In genomic region chr11:82908608-82908989, GRCm38 (mm10) we compare ENCODE assay signal across 9 mouse cellular contexts. TPM values are rescaled to one million over a fixed set of nuclear protein-coding genes. Genes with fewer than 3 reads are reported as not detected.
DNase-seq lines count a peak whose midpoint lies in the region; ATAC-seq and TF ChIP-seq lines count a peak whose summit lies in the region.
"Had no signal": no experiment of that assay in that cellular context is flagged by ENCODE, and none has a peak within 500 bp of the region (broad histone marks: within the 10 kb centered on the region; RNA-seq: fewer than 3 reads in every experiment).

No protein-coding gene starts in this region.

- H3K9me3 ChIP-seq in lung, embryonic 14.5 days (ENCODE audit: low read depth, low read length), result no peaks in the 10 kb centered on the region
- H3K9me3 ChIP-seq in embryonic facial prominence, embryonic 11.5 days (replicated peaks; ENCODE audit: control insufficient read depth, low read length), result no peaks in the 10 kb centered on the region
- H3K9me3 ChIP-seq in intestine, embryonic 14.5 days (ENCODE audit: control insufficient read depth, low read length), result no peaks in the 10 kb centered on the region

- peak overlapping the region; percentile 82 for H3K4me2 ChIP-seq in lung, embryonic 14.5 days
- H3K4me2 ChIP-seq in embryonic facial prominence, embryonic 11.5 days (ENCODE audit: low read depth, low read length), result peak overlapping the region; percentile 81
- peak overlapping the region; percentile 88 for H3K4me2 ChIP-seq in intestine, embryonic 14.5 days (ENCODE audit: low read length)

- WGBS in lung, embryonic 14.5 days, result 35% methylated on average over 10 of the region's 10 CpGs
- 38% methylated on average over 9 of the region's 10 CpGs for WGBS in embryonic facial prominence, embryonic 11.5 days
- WGBS in intestine, embryonic 14.5 days, result 45% methylated on average over 10 of the region's 10 CpGs

- TF ChIP-seq CTCF in lung, embryonic 14.5 days (IDR thresholded peaks at IDR 0.05; ENCODE audit: low read depth), result no peak

- peak overlapping the region; percentile 64 for H3K9ac ChIP-seq in lung, embryonic 14.5 days
- H3K9ac ChIP-seq in embryonic facial prominence, embryonic 11.5 days (replicated peaks; ENCODE audit: low read length), result peak overlapping the region; percentile 34
- H3K9ac ChIP-seq in intestine, embryonic 14.5 days (ENCODE audit: low read length), result peak overlapping the region; percentile 76; the same call in 1 of the 2 replicates

- 0 out of 2 replicates have a peak, but pooled peaks cover 4% of the 10 kb centered on the region for H3K4me1 ChIP-seq in lung, embryonic 14.5 days (ENCODE audit: insufficient read depth)
- no peaks in the 10 kb centered on the region for H3K4me1 ChIP-seq in embryonic facial prominence, embryonic 11.5 days (ENCODE audit: control insufficient read depth, insufficient read depth, low read length)
- peaks cover 3% of the 10 kb centered on the region; the same call in 1 of the 2 replicates for H3K4me1 ChIP-seq in intestine, embryonic 14.5 days (replicated peaks; ENCODE audit: control insufficient read depth, insufficient read depth, low read length)

- peaks cover 32% of the 10 kb centered on the region for H3K36me3 ChIP-seq in lung, embryonic 14.5 days (ENCODE audit: insufficient read depth)
- no peaks in the 10 kb centered on the region; the same call in 1 of the 2 replicates for H3K36me3 ChIP-seq in embryonic facial prominence, embryonic 11.5 days (replicated peaks; ENCODE audit: control insufficient read depth, insufficient read depth, low read depth, low read length)
- peaks cover 34% of the 10 kb centered on the region for H3K36me3 ChIP-seq in intestine, embryonic 14.5 days (ENCODE audit: control insufficient read depth, insufficient read depth, low read length)

- no peak overlapping the region for H3K27ac ChIP-seq in lung, embryonic 14.5 days (ENCODE audit: low read depth)
- H3K27ac ChIP-seq in embryonic facial prominence, embryonic 11.5 days (replicated peaks; ENCODE audit: low read depth, low read length), result no peak overlapping the region
- no peak overlapping the region for H3K27ac ChIP-seq in intestine, embryonic 14.5 days (ENCODE audit: low read depth)

- H3K27me3 ChIP-seq in lung, embryonic 14.5 days (ENCODE audit: insufficient read depth, low read length), result no peaks in the 10 kb centered on the region
- no peaks in the 10 kb centered on the region for H3K27me3 ChIP-seq in embryonic facial prominence, embryonic 11.5 days (ENCODE audit: control insufficient read depth, insufficient read depth, low read length)
- 0 out of 2 replicates have a peak, but pooled peaks cover under 1% of the 10 kb centered on the region for H3K27me3 ChIP-seq in intestine, embryonic 14.5 days (replicated peaks; ENCODE audit: control insufficient read depth, insufficient read depth, low read length)

- DNase-seq in lung, embryonic 14.5 days, result no peak
- no peak for DNase-seq in lung, adult 18-20 months
- no peak for DNase-seq in embryonic facial prominence, embryonic 11.5 days (ENCODE audit: low spot score)
- no peak for DNase-seq in intestine, embryonic 14.5 days (ENCODE audit: low spot score)
- DNase-seq in naive thymus-derived CD4-positive, alpha-beta T cell, adult 2 months (ENCODE audit: low read depth), result peak; percentile 30
- no peak for DNase-seq in layer of hippocampus, postnatal 14 days (ENCODE audit: low spot score in 2 of 2)
- DNase-seq in embryo, embryonic 11 days, result no peak
- no peak for DNase-seq in kidney, postnatal 25 days

- no peak for ATAC-seq in lung, embryonic 14.5 days (ENCODE audit: insufficient read depth)
- no peak for ATAC-seq in embryonic facial prominence, embryonic 11.5 days (replicated peaks; ENCODE audit: insufficient number of reproducible peaks, low FRiP score, low TSS enrichment, low read depth)
- ATAC-seq in intestine, embryonic 14.5 days (replicated peaks; ENCODE audit: low FRiP score, low TSS enrichment, low read depth), result no peak

- peak overlapping the region; percentile 66 for H3K4me3 ChIP-seq in lung, embryonic 14.5 days (ENCODE audit: low read depth, low read length)
- H3K4me3 ChIP-seq in embryonic facial prominence, embryonic 11.5 days (ENCODE audit: low read depth, low read length), result peak overlapping the region; percentile 83; the same call in 1 of the 2 replicates
- H3K4me3 ChIP-seq in intestine, embryonic 14.5 days (ENCODE audit: low read depth, low read length), result peak overlapping the region; percentile 66

RNA-seq across cellular contexts. Expression of gene Nle1, which starts 0.4 kb away (rescaled TPM):
- 33.0 and 37.4 TPM in 2 replicates for polyA plus RNA-seq in lung, embryonic 14.5 days (2014; fragmentation: Nextera tagmentation; extraction: Ambion mirVana)
- polyA plus RNA-seq in embryonic facial prominence, embryonic 11.5 days (2014; fragmentation: Nextera tagmentation; extraction: Ambion mirVana), result 23.2 and 33.7 TPM in 2 replicates
- 40.3 and 42.5 TPM in 2 replicates for polyA plus RNA-seq in intestine, embryonic 14.5 days (2014; fragmentation: Nextera tagmentation; extraction: Ambion mirVana)
- 10 to 100 TPM; 34.4 to 35.1 TPM for total RNA-seq in layer of hippocampus, postnatal 14 days (2021)

RNA-seq across cellular contexts. Expression of gene Unc45b, which starts 1.8 kb away (rescaled TPM):
- 5.6 and 7.8 TPM in 2 replicates for polyA plus RNA-seq in lung, embryonic 14.5 days (2014; fragmentation: Nextera tagmentation; extraction: Ambion mirVana)
- 2.6 and 2.9 TPM in 2 replicates for polyA plus RNA-seq in embryonic facial prominence, embryonic 11.5 days (2014; fragmentation: Nextera tagmentation; extraction: Ambion mirVana)
- 1.6 TPM in 2 replicates for polyA plus RNA-seq in intestine, embryonic 14.5 days (2014; fragmentation: Nextera tagmentation; extraction: Ambion mirVana)
- 1 to 10 TPM; 4.0 to 5.8 TPM for total RNA-seq in layer of hippocampus, postnatal 14 days (2021)

RNA-seq across cellular contexts. Expression of gene Fndc8, which starts 16.7 kb away (rescaled TPM):
- not detected in 2 replicates for polyA plus RNA-seq in lung, embryonic 14.5 days (2014; fragmentation: Nextera tagmentation; extraction: Ambion mirVana)
- 0.18 TPM in 1 of 2 replicates, not detected in the other for polyA plus RNA-seq in embryonic facial prominence, embryonic 11.5 days (2014; fragmentation: Nextera tagmentation; extraction: Ambion mirVana)
- 0.11 and 0.22 TPM in 2 replicates for polyA plus RNA-seq in intestine, embryonic 14.5 days (2014; fragmentation: Nextera tagmentation; extraction: Ambion mirVana)
- not detected for total RNA-seq in layer of hippocampus, postnatal 14 days (2021)
- total RNA-seq: gastrocnemius, adult 18-20 months had no signal

RNA-seq across cellular contexts. Expression of gene Rad51d, which starts 18.2 kb away (rescaled TPM):
- 13.5 and 14.5 TPM in 2 replicates for polyA plus RNA-seq in lung, embryonic 14.5 days (2014; fragmentation: Nextera tagmentation; extraction: Ambion mirVana)
- polyA plus RNA-seq in embryonic facial prominence, embryonic 11.5 days (2014; fragmentation: Nextera tagmentation; extraction: Ambion mirVana), result 13.4 and 13.5 TPM in 2 replicates
- 14.7 and 15.4 TPM in 2 replicates for polyA plus RNA-seq in intestine, embryonic 14.5 days (2014; fragmentation: Nextera tagmentation; extraction: Ambion mirVana)
- 10 to 100 TPM; 12.5 to 13.2 TPM for total RNA-seq in layer of hippocampus, postnatal 14 days (2021)

RNA-seq across cellular contexts. Expression of gene Rffl, which starts 37.6 kb away (rescaled TPM):
- 11.7 and 12.3 TPM in 2 replicates for polyA plus RNA-seq in lung, embryonic 14.5 days (2014; fragmentation: Nextera tagmentation; extraction: Ambion mirVana)
- polyA plus RNA-seq in embryonic facial prominence, embryonic 11.5 days (2014; fragmentation: Nextera tagmentation; extraction: Ambion mirVana), result 12.1 and 12.8 TPM in 2 replicates
- polyA plus RNA-seq in intestine, embryonic 14.5 days (2014; fragmentation: Nextera tagmentation; extraction: Ambion mirVana), result 12.1 and 13.5 TPM in 2 replicates
- 10 to 100 TPM; 11.0 to 11.7 TPM for total RNA-seq in layer of hippocampus, postnatal 14 days (2021)
